Mouse (Mus musculus) E14TG2a.4 (cell line): Measurements from ENCODE around the gene Cops4.

Experiments used
- H3K27me3 ChIP-seq: 2 replicates; pipeline ENCODE4 v1.6.1; 2014; ENCODE audit warnings: low read length, control low read depth; ENCODE audit not compliant: insufficient read depth
- H3K36me3 ChIP-seq: 2 replicates; pipeline ENCODE4 v1.6.1; 2014; ENCODE audit warnings: low read length, control low read depth; ENCODE audit not compliant: insufficient read depth
- H3K4me1 ChIP-seq: replicated peaks from 2 replicates; pipeline ENCODE4 v1.6.1; 2014; ENCODE audit warnings: low read depth, low read length, control low read depth
- H3K4me3 ChIP-seq: replicated peaks from 2 replicates; pipeline ENCODE4 v1.5.1; 2014; ENCODE audit warnings: mild to moderate bottlenecking, low read length
- H3K9me3 ChIP-seq: 2 replicates; pipeline ENCODE4 v1.6.1; 2014; ENCODE audit warnings: low read length, control low read depth
- CTCF ChIP-seq: conservative IDR thresholded peaks from 2 replicates; pipeline ENCODE4 v1.5.1; 2014; ENCODE audit warnings: low read length
- NANOG ChIP-seq: IDR thresholded peaks from 2 replicates; pipeline ENCODE4 v1.6.1; 2014; ENCODE audit warnings: borderline replicate concordance, low read length, mixed read lengths
- POU5F1 ChIP-seq: IDR thresholded peaks from 2 replicates; pipeline ENCODE4 v1.6.1; 2014; ENCODE audit warnings: low read length, borderline replicate concordance

Cops4 gene

DNA sequence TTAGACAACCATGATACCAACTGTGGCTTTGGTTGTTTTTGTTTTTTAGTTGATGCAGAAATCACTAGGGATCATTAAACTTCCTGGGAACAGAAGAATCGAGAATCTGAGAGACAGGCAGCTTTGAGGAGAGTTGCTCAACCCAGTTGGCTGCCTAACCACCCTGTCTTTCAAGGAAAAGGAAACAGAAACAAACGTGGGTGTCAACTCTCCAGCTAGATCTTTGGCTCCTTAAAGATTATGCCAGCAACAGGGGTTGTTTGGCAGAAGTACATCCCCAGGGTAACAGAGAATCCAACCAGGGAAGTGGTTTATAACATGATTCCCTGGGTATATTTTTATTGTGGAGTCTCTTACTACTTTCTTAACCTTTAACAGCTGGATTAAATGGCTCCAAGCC, 69.5 kb downstream of the Cops4 start:
- no peaks in the 10 kb centered on the region for H3K36me3 ChIP-seq
- H3K4me3 ChIP-seq = no peak overlapping the region
- TF ChIP-seq CTCF = no peak
- H3K27me3 ChIP-seq = no peaks in the 10 kb centered on the region
- peaks cover 4% of the 10 kb centered on the region; the same call in 1 of the 2 replicates for H3K9me3 ChIP-seq
- H3K4me1 ChIP-seq = no peaks in the 10 kb centered on the region

GRCm38 (mm10) chr5:100590505-100590904, 72.4 kb downstream of the Cops4 start:
- H3K36me3 ChIP-seq = no peaks in the 10 kb centered on the region
- no peaks in the 10 kb centered on the region for H3K4me1 ChIP-seq
- TF ChIP-seq CTCF (no peak), NANOG (no peak), POU5F1 (no peak)
- H3K27me3 ChIP-seq = no peaks in the 10 kb centered on the region
- H3K4me3 ChIP-seq = no peak overlapping the region
- peaks cover 16% of the 10 kb centered on the region for H3K9me3 ChIP-seq

DNA sequence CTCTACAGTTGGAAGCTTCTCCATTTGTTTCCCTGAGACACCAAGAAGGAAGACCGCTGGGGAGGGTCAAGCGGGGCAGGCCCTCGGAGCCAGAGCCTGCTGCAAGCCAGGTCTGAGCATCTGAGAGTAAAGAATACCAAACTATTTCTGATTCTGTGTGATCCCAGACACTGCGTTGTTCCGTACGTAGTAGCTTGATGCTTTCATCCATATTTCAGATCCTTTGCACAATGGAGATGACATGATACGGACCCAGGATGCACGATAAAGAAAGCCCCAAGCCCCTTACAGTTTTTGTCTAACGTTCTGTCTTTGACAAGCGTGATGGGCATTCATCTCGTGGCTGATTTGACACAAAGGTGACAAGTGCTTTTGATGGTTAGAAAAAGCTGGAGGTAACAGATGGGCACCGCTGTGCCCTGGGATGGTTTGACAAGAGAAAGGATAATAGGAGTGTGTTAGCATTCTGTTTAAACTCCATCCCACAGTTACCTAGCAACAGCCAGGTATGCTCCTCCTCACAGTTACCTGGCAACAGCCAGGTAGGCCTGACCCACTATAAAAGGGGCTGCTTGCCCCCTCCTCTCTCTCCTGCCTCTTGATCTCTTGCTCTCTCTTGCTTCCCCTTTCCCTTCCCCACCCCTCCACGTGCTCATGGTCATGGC, 76.8 kb downstream of the Cops4 start:
- Histone ChIP-seq H3K36me3 (no peaks in the 10 kb centered on the region), H3K4me1 (peaks cover 15% of the 10 kb centered on the region), H3K4me3 (no peak overlapping the region), H3K27me3 (no peaks in the 10 kb centered on the region), H3K9me3 (peaks cover 16% of the 10 kb centered on the region)
- TF ChIP-seq CTCF = no peak
- no peak for TF ChIP-seq POU5F1
- TF ChIP-seq NANOG = no peak

DNA sequence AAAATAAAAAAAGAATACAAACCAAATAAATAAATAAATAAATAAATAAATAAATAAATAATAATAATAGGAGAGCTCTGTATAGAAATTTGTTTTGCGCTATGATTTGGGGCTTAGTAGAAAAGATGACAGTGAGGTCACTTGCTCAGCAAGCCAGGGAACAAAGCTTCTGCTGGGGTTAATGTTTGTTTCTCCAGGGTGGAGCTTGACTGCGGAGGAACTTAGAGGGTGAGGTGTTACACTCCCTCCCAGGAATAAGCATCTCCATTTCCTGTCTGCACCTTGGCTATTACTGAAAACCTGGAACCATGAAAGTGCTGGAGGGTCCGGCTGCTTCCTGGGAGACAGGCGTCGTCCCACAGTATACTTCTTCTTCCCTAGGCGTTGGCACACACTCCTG, 77.9 kb downstream of the Cops4 start:
- peaks cover 15% of the 10 kb centered on the region for H3K4me1 ChIP-seq
- TF ChIP-seq CTCF (no peak), NANOG (no peak), POU5F1 (no peak)
- no peaks in the 10 kb centered on the region for H3K36me3 ChIP-seq
- H3K4me3 ChIP-seq = no peak overlapping the region
- peaks cover 16% of the 10 kb centered on the region for H3K9me3 ChIP-seq
- H3K27me3 ChIP-seq = no peaks in the 10 kb centered on the region
